Mouse (Mus musculus) neural tube, embryonic 11.5 days (tissue): ENCODE results near the gene Dock2. TPM values are rescaled to one million over a fixed set of nuclear protein-coding genes. Genes with fewer than 3 reads are reported as not detected.

ENCODE experiments used
- ATAC-seq: fragments of 200-750 bp; cut with Nextera tagmentation; 2 replicates; pipeline ENCODE4 v1.8.0; 2017; ENCODE audit warnings: moderate number of reproducible peaks, mild to moderate bottlenecking, moderate TSS enrichment, moderate library complexity; ENCODE audit not compliant: insufficient read depth, low FRiP score, low TSS enrichment
- DNase-seq: peaks from one replicate; pipeline ENCODE4 v3.0.0-alpha.2; 2015; ENCODE audit warnings: low spot score
- H3K27ac ChIP-seq: fragments of 300-500 bp; sonication (generic); 2 replicates; pipeline ENCODE4 v1.5.1; 2014; ENCODE audit warnings: low read depth, mild to moderate bottlenecking, low read length
- H3K27me3 ChIP-seq: fragments of 300-500 bp; sonication (generic); 2 replicates; pipeline ENCODE4 v1.6.1; 2014; ENCODE audit warnings: mild to moderate bottlenecking, low read length, mixed read lengths; ENCODE audit not compliant: control insufficient read depth, insufficient read depth
- H3K36me3 ChIP-seq: fragments of 300-500 bp; sonication (generic); 2 replicates; pipeline ENCODE4 v1.6.1; 2014; ENCODE audit warnings: mild to moderate bottlenecking, low read length, moderate library complexity, mixed read lengths; ENCODE audit not compliant: control insufficient read depth, insufficient read depth
- H3K4me1 ChIP-seq: fragments of 300-500 bp; sonication (generic); 2 replicates; pipeline ENCODE4 v1.6.1; 2014; ENCODE audit warnings: low read length, mixed read lengths; ENCODE audit not compliant: control insufficient read depth, insufficient read depth
- H3K4me2 ChIP-seq: fragments of 300-500 bp; sonication (generic); 2 replicates; pipeline ENCODE4 v1.6.1; 2014; ENCODE audit warnings: low read depth, mild to moderate bottlenecking, moderate library complexity
- H3K4me3 ChIP-seq: fragments of 300-500 bp; sonication (generic); 2 replicates; pipeline ENCODE4 v1.5.1; 2014; ENCODE audit warnings: low read depth, low read length
- H3K9ac ChIP-seq: fragments of 300-500 bp; sonication (generic); 2 replicates; pipeline ENCODE4 v1.6.1; 2014; ENCODE audit warnings: mild to moderate bottlenecking, low read length
- H3K9me3 ChIP-seq: fragments of 300-500 bp; sonication (generic); 2 replicates; pipeline ENCODE4 v1.6.1; 2016; ENCODE audit warnings: low read length; ENCODE audit not compliant: control insufficient read depth
- WGBS: fragments of 180-500 bp; shearing (Covaris S2); extraction: QIAGEN DNeasy Blood & Tissue Kit; methylation state at CpG from one replicate; pipeline ENCODE4 v1.1.7; 2014; 5-methylcytosine and 5-hydroxymethylcytosine counted together
- polyA plus RNA-seq: library from polyadenylated mRNA; unstranded; fragments of >200 nt; fragmentation: Nextera tagmentation; extraction: Ambion mirVana; gene quantifications from 2 replicates; pipeline ENCODE4 v1.2.1, GENCODE M21; 2014

Dock2 gene
- polyA plus RNA-seq, 1 experiment from 2014 or later: 0.82 TPM

GRCm38 (mm10) chr11:34762125-34762524 lies 21.6 kb downstream of the Dock2 start:
- WGBS: 87% methylated on average over 6 of the region's 6 CpGs
- ATAC-seq (no peak), DNase-seq (no peak)
- no peaks in the 10 kb centered on the region for H3K4me1 ChIP-seq
- no peaks in the 10 kb centered on the region for H3K36me3 ChIP-seq
- no peaks in the 10 kb centered on the region for H3K27me3 ChIP-seq
- H3K4me2 ChIP-seq: no peak overlapping the region
- no peak overlapping the region for H3K4me3 ChIP-seq
- no peaks in the 10 kb centered on the region for H3K9me3 ChIP-seq
- no peak overlapping the region for H3K27ac ChIP-seq
- no peak overlapping the region for H3K9ac ChIP-seq

- DNase-seq (no peak), ATAC-seq (no peak)
- 86% methylated on average over 4 of the region's 4 CpGs for WGBS
- no peak overlapping the region for H3K4me2 ChIP-seq
- no peak overlapping the region for H3K4me3 ChIP-seq
- no peak overlapping the region for H3K9ac ChIP-seq
- H3K27ac ChIP-seq: no peak overlapping the region
- H3K4me1 ChIP-seq: no peaks in the 10 kb centered on the region
- H3K9me3 ChIP-seq: no peaks in the 10 kb centered on the region
- H3K27me3 ChIP-seq: no peaks in the 10 kb centered on the region
- no peaks in the 10 kb centered on the region for H3K36me3 ChIP-seq
Measured at GRCm38 (mm10) chr11:34759582-34759981, 24.1 kb downstream of the Dock2 start.

- no peak overlapping the region for H3K27ac ChIP-seq
- H3K9ac ChIP-seq: no peak overlapping the region
- no peak overlapping the region for H3K4me3 ChIP-seq
- H3K4me1 ChIP-seq: no peaks in the 10 kb centered on the region
- no peak for ATAC-seq
- H3K36me3 ChIP-seq: no peaks in the 10 kb centered on the region
- no peak for DNase-seq
- H3K4me2 ChIP-seq: no peak overlapping the region
- 73% methylated on average over 1 of the region's 1 CpGs for WGBS
- no peaks in the 10 kb centered on the region for H3K9me3 ChIP-seq
- no peaks in the 10 kb centered on the region for H3K27me3 ChIP-seq
Measured at GRCm38 (mm10) chr11:34741081-34741480, 42.6 kb downstream of the Dock2 start.

GRCm38 (mm10) chr11:34739816-34740215 lies 43.9 kb downstream of the Dock2 start:
- ATAC-seq (no peak), DNase-seq (no peak)
- 92% methylated on average over 3 of the region's 3 CpGs for WGBS
- Histone ChIP-seq H3K4me2 (no peak overlapping the region), H3K27ac (no peak overlapping the region), H3K4me3 (no peak overlapping the region), H3K9me3 (no peaks in the 10 kb centered on the region), H3K4me1 (no peaks in the 10 kb centered on the region), H3K27me3 (no peaks in the 10 kb centered on the region), H3K9ac (no peak overlapping the region), H3K36me3 (no peaks in the 10 kb centered on the region)

- ATAC-seq: peak; percentile 72
- no peak overlapping the region for H3K9ac ChIP-seq
- no peaks in the 10 kb centered on the region for H3K9me3 ChIP-seq
- no peak overlapping the region for H3K4me3 ChIP-seq
- no peaks in the 10 kb centered on the region for H3K27me3 ChIP-seq
- no peak overlapping the region for H3K4me2 ChIP-seq
- no peaks in the 10 kb centered on the region for H3K36me3 ChIP-seq
- WGBS: 11% methylated on average over 1 of the region's 1 CpGs
- H3K27ac ChIP-seq: no peak overlapping the region
- peak; percentile 21 for DNase-seq
- no peaks in the 10 kb centered on the region for H3K4me1 ChIP-seq
Measured at GRCm38 (mm10) chr11:34738945-34739344, 44.7 kb downstream of the Dock2 start.

- Histone ChIP-seq H3K4me3 (no peak overlapping the region), H3K4me2 (no peak overlapping the region), H3K27ac (no peak overlapping the region), H3K9me3 (no peaks in the 10 kb centered on the region), H3K9ac (no peak overlapping the region), H3K4me1 (no peaks in the 10 kb centered on the region), H3K27me3 (no peaks in the 10 kb centered on the region), H3K36me3 (no peaks in the 10 kb centered on the region)
- DNase-seq: no peak
- 92% methylated on average over 4 of the region's 4 CpGs for WGBS
- no peak for ATAC-seq
Measured at GRCm38 (mm10) chr11:34737193-34737592, 46.5 kb downstream of the Dock2 start.

GRCm38 (mm10) chr11:34734033-34734432 lies 49.7 kb downstream of the Dock2 start:
- H3K4me2 ChIP-seq: no peak overlapping the region
- H3K4me3 ChIP-seq: no peak overlapping the region
- no peak for ATAC-seq
- no peak for DNase-seq
- H3K27ac ChIP-seq: no peak overlapping the region
- H3K4me1 ChIP-seq: no peaks in the 10 kb centered on the region
- no peak overlapping the region for H3K9ac ChIP-seq
- 81% methylated on average over 3 of the region's 3 CpGs for WGBS
- no peaks in the 10 kb centered on the region for H3K36me3 ChIP-seq
- no peaks in the 10 kb centered on the region for H3K9me3 ChIP-seq
- no peaks in the 10 kb centered on the region for H3K27me3 ChIP-seq

- WGBS: 83% methylated on average over 3 of the region's 3 CpGs
- DNase-seq (no peak), ATAC-seq (no peak)
- Histone ChIP-seq H3K9ac (no peak overlapping the region), H3K4me1 (no peaks in the 10 kb centered on the region), H3K27ac (no peak overlapping the region), H3K9me3 (no peaks in the 10 kb centered on the region), H3K4me2 (no peak overlapping the region), H3K36me3 (no peaks in the 10 kb centered on the region), H3K4me3 (no peak overlapping the region), H3K27me3 (no peaks in the 10 kb centered on the region)
Measured at GRCm38 (mm10) chr11:34727467-34727866, 56.2 kb downstream of the Dock2 start.

GRCm38 (mm10) chr11:34726699-34727347 lies 56.9 kb downstream of the Dock2 start:
- no peak overlapping the region for H3K27ac ChIP-seq
- H3K9ac ChIP-seq: no peak overlapping the region
- ATAC-seq (no peak), DNase-seq (no peak)
- no peaks in the 10 kb centered on the region for H3K36me3 ChIP-seq
- H3K4me1 ChIP-seq: no peaks in the 10 kb centered on the region
- H3K4me3 ChIP-seq: no peak overlapping the region
- no peaks in the 10 kb centered on the region for H3K27me3 ChIP-seq
- no peak overlapping the region for H3K4me2 ChIP-seq
- no peaks in the 10 kb centered on the region for H3K9me3 ChIP-seq
- 82% methylated on average over 9 of the region's 9 CpGs for WGBS
